Mouse (Mus musculus) forebrain, embryonic 14.5 days (tissue): ENCODE results near the gene Ppt2. TPM values are rescaled to one million over a fixed set of nuclear protein-coding genes. Genes with fewer than 3 reads are reported as not detected.

ENCODE experiments used
- ATAC-seq: fragments of 200-750 bp; cut with Nextera tagmentation; 2 replicates; pipeline ENCODE4 v1.8.0; 2017; ENCODE audit warnings: mild to moderate bottlenecking, moderate library complexity
- DNase-seq: peaks from one replicate; pipeline ENCODE4 v3.0.0-alpha.2; 2015; ENCODE audit warnings: low spot score
- H3K27ac ChIP-seq: fragments of 300-500 bp; sonication (generic); 2 replicates; pipeline ENCODE4 v1.5.1; 2014; ENCODE audit warnings: low read depth, mild to moderate bottlenecking, control low read depth, low read length, moderate library complexity
- H3K27me3 ChIP-seq: fragments of 300-500 bp; sonication (generic); replicated peaks from 2 replicates; pipeline ENCODE4 v1.6.1; 2014; ENCODE audit warnings: low read length, control low read depth, mixed read lengths; ENCODE audit not compliant: control insufficient read depth, insufficient read depth
- H3K36me3 ChIP-seq: fragments of 300-500 bp; sonication (generic); 2 replicates; pipeline ENCODE4 v1.6.1; 2014; ENCODE audit warnings: low read length, control low read depth; ENCODE audit not compliant: control insufficient read depth, insufficient read depth
- H3K4me1 ChIP-seq: fragments of 300-500 bp; sonication (generic); 2 replicates; pipeline ENCODE4 v1.6.1; 2014; ENCODE audit warnings: antibody characterized with exemption, low read length, control low read depth; ENCODE audit not compliant: control insufficient read depth, insufficient read depth
- H3K4me2 ChIP-seq: fragments of 300-500 bp; sonication (generic); 2 replicates; pipeline ENCODE4 v1.6.1; 2014; ENCODE audit warnings: mild to moderate bottlenecking, control low read depth, low read length
- H3K4me3 ChIP-seq: fragments of 300-500 bp; sonication (generic); 2 replicates; pipeline ENCODE4 v1.5.1; 2014; ENCODE audit warnings: low read depth, low read length, control low read depth
- H3K9ac ChIP-seq: fragments of 300-500 bp; sonication (generic); 2 replicates; pipeline ENCODE4 v1.6.1; 2014; ENCODE audit warnings: mild to moderate bottlenecking, low read length, control low read depth, moderate library complexity
- H3K9me3 ChIP-seq: fragments of 300-500 bp; sonication (generic); replicated peaks from 2 replicates; pipeline ENCODE4 v1.6.1; 2016; ENCODE audit warnings: low read length, control low read depth, mixed read lengths; ENCODE audit not compliant: control insufficient read depth
- WGBS: fragments of 180-500 bp; shearing (Covaris S2); extraction: QIAGEN DNeasy Blood & Tissue Kit; methylation state at CpG from one replicate; pipeline ENCODE4 v1.1.7; 2014; 5-methylcytosine and 5-hydroxymethylcytosine counted together
- polyA plus RNA-seq: library from polyadenylated mRNA; unstranded; fragments of >200 nt; fragmentation: Nextera tagmentation; extraction: Ambion mirVana; gene quantifications from 2 replicates; pipeline ENCODE4 v1.2.1, GENCODE M21; 2014

The Ppt2 gene
- polyA plus RNA-seq, 1 experiment from 2014 or later: 23.8 TPM

DNA sequence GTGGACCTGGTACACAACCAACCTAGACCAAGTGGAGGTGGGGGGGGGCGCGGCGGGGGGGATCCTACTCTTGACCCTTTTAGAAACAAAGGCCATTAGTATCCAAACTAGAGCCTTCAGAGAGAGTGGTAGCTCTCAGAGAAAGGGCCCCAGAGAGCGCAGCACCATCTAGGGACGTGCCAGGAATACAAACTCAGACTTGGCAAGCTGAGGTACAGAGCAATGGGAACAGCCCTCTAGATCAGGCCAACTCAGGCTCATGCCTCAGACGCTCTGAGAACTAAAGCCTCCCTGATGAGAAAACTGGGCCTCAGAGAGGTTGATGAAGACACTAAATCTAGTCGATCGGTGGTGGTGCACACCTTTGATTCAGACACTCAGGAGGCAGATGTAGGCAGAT is 43.2 kb downstream of the Ppt2 start:
- peaks cover 10% of the 10 kb centered on the region for H3K4me1 ChIP-seq
- H3K4me2 ChIP-seq: no peak overlapping the region
- H3K9ac ChIP-seq: no peak overlapping the region
- H3K9me3 ChIP-seq: no peaks in the 10 kb centered on the region
- ATAC-seq (no peak), DNase-seq (no peak)
- 87% methylated on average over 8 of the region's 8 CpGs for WGBS
- H3K27me3 ChIP-seq: no peaks in the 10 kb centered on the region
- no peaks in the 10 kb centered on the region for H3K36me3 ChIP-seq
- no peak overlapping the region for H3K27ac ChIP-seq
- no peak overlapping the region for H3K4me3 ChIP-seq

GRCm38 (mm10) chr17:34583819-34584218 is 44.5 kb downstream of the Ppt2 start:
- ATAC-seq: no peak
- Histone ChIP-seq H3K9me3 (no peaks in the 10 kb centered on the region), H3K4me2 (no peak overlapping the region), H3K4me3 (no peak overlapping the region), H3K27me3 (no peaks in the 10 kb centered on the region), H3K4me1 (peaks cover 10% of the 10 kb centered on the region), H3K36me3 (no peaks in the 10 kb centered on the region), H3K27ac (no peak overlapping the region), H3K9ac (no peak overlapping the region)
- 91% methylated on average over 8 of the region's 8 CpGs for WGBS
- DNase-seq: no peak

GRCm38 (mm10) chr17:34583397-34583796 is 44.9 kb downstream of the Ppt2 start:
- DNase-seq (no peak), ATAC-seq (no peak)
- 77% methylated on average over 7 of the region's 7 CpGs for WGBS
- Histone ChIP-seq H3K27me3 (no peaks in the 10 kb centered on the region), H3K27ac (no peak overlapping the region), H3K4me1 (peaks cover 7% of the 10 kb centered on the region), H3K4me3 (no peak overlapping the region), H3K9ac (no peak overlapping the region), H3K36me3 (no peaks in the 10 kb centered on the region), H3K4me2 (no peak overlapping the region), H3K9me3 (no peaks in the 10 kb centered on the region)

DNA sequence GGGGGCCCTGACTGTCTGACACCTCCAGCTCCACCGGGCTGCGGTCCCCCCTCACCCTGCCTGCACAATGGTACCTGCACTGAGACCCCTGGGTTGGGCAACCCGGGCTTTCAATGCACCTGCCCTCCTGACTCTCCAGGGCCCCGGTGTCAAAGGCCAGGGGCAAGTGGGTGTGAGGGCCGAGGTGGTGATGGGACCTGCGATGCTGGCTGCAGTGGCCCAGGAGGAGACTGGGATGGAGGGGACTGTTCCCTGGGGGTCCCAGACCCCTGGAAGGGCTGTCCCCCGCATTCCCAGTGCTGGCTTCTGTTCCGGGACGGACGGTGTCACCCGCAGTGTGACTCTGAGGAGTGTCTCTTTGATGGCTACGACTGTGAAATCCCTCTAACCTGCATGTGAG is 45.8 kb downstream of the Ppt2 start:
- Histone ChIP-seq H3K27ac (no peak overlapping the region), H3K4me3 (no peak overlapping the region), H3K9ac (no peak overlapping the region), H3K36me3 (no peaks in the 10 kb centered on the region), H3K9me3 (no peaks in the 10 kb centered on the region), H3K4me1 (peaks cover 7% of the 10 kb centered on the region), H3K27me3 (no peaks in the 10 kb centered on the region), H3K4me2 (no peak overlapping the region)
- no peak for DNase-seq
- 89% methylated on average over 12 of the region's 12 CpGs for WGBS
- no peak for ATAC-seq

GRCm38 (mm10) chr17:34578070-34578469 is 50.2 kb downstream of the Ppt2 start:
- DNase-seq: no peak
- no peak overlapping the region for H3K4me3 ChIP-seq
- H3K27me3 ChIP-seq: no peaks in the 10 kb centered on the region
- WGBS: 84% methylated on average over 3 of the region's 3 CpGs
- ATAC-seq: no peak
- H3K9me3 ChIP-seq: no peaks in the 10 kb centered on the region
- no peak overlapping the region for H3K9ac ChIP-seq
- no peaks in the 10 kb centered on the region for H3K4me1 ChIP-seq
- H3K27ac ChIP-seq: no peak overlapping the region
- H3K36me3 ChIP-seq: no peaks in the 10 kb centered on the region
- no peak overlapping the region for H3K4me2 ChIP-seq

DNA sequence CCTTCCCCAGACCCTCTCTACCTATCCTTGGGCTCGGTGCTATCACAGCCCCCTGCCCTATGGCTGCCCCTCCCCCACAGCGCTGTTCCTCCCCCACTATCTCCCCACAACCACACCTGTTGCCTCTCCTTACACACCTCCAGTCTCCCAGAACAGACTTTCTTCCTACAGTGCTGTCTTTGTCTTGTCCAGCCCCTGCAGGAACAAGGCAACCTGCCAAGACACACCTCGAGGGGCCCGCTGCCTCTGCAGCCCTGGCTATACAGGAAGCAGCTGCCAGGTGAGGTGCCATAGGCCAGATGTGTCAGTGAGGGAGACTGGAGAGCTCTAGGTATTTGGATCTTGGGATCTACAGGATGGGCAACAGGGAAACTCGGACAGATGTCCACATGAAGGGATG is 51.7 kb downstream of the Ppt2 start:
- WGBS: 67% methylated on average over 5 of the region's 5 CpGs
- Histone ChIP-seq H3K4me3 (no peak overlapping the region), H3K9me3 (no peaks in the 10 kb centered on the region), H3K4me2 (no peak overlapping the region), H3K9ac (no peak overlapping the region), H3K36me3 (no peaks in the 10 kb centered on the region), H3K27ac (no peak overlapping the region), H3K27me3 (no peaks in the 10 kb centered on the region), H3K4me1 (no peaks in the 10 kb centered on the region)
- DNase-seq: no peak
- ATAC-seq: no peak

- Histone ChIP-seq H3K27me3 (no peaks in the 10 kb centered on the region), H3K9me3 (no peaks in the 10 kb centered on the region), H3K4me1 (no peaks in the 10 kb centered on the region), H3K27ac (no peak overlapping the region), H3K9ac (no peak overlapping the region), H3K4me3 (no peak overlapping the region), H3K4me2 (no peak overlapping the region), H3K36me3 (no peaks in the 10 kb centered on the region)
- 14% methylated on average over 15 of the region's 15 CpGs for WGBS
- no peak for DNase-seq
- no peak for ATAC-seq
These were observed 55.9 kb downstream of the Ppt2 start for GRCm38 (mm10) chr17:34572361-34572760.

DNA sequence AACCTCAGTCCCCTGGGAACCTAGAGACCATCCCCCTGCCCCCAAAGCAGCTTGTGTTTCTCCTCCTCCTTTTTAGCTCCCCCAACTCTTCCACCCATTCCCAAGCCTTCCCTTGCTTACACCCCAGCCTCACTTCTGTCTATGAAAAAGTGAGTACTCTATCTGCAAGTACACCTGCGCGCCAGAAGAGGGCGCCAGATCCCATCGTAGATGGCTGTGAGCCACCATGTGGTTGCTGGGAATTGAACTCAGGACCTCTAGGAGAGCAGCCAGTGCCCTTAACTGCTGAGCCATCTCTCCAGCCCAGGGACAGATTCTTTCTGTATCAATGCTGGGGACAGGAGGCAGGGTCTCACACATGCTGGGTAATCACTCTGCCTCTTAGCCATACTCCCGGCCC is 56.4 kb downstream of the Ppt2 start:
- Histone ChIP-seq H3K9me3 (no peaks in the 10 kb centered on the region), H3K27ac (no peak overlapping the region), H3K27me3 (no peaks in the 10 kb centered on the region), H3K36me3 (no peaks in the 10 kb centered on the region), H3K4me3 (no peak overlapping the region), H3K4me1 (no peaks in the 10 kb centered on the region), H3K4me2 (no peak overlapping the region), H3K9ac (no peak overlapping the region)
- WGBS: 9% methylated on average over 5 of the region's 5 CpGs
- DNase-seq (no peak), ATAC-seq (no peak)

GRCm38 (mm10) chr17:34569919-34570318 is 58.4 kb downstream of the Ppt2 start:
- Histone ChIP-seq H3K36me3 (no peaks in the 10 kb centered on the region), H3K4me3 (no peak overlapping the region), H3K27me3 (no peaks in the 10 kb centered on the region), H3K27ac (no peak overlapping the region), H3K9ac (no peak overlapping the region), H3K4me1 (no peaks in the 10 kb centered on the region), H3K4me2 (no peak overlapping the region), H3K9me3 (no peaks in the 10 kb centered on the region)
- ATAC-seq (no peak), DNase-seq (no peak)
- 69% methylated on average over 4 of the region's 4 CpGs for WGBS

- ATAC-seq (no peak), DNase-seq (no peak)
- no peak overlapping the region for H3K4me3 ChIP-seq
- 74% methylated on average over 13 of the region's 13 CpGs for WGBS
- no peak overlapping the region for H3K27ac ChIP-seq
- no peaks in the 10 kb centered on the region for H3K9me3 ChIP-seq
- no peaks in the 10 kb centered on the region for H3K36me3 ChIP-seq
- no peak overlapping the region for H3K9ac ChIP-seq
- H3K4me2 ChIP-seq: no peak overlapping the region
- H3K27me3 ChIP-seq: no peaks in the 10 kb centered on the region
- H3K4me1 ChIP-seq: no peaks in the 10 kb centered on the region
These were observed 59.9 kb downstream of the Ppt2 start for GRCm38 (mm10) chr17:34568421-34568820.
